Mouse (Mus musculus): ENCODE data around the gene Mtor. TPM values are rescaled to one million over a fixed set of nuclear protein-coding genes. Genes with fewer than 3 reads are reported as not detected.

Mtor gene
- polyA plus RNA-seq, 1 experiment: 75.5 TPM

GRCm38 (mm10) chr4:148471363-148471806, 23.0 kb downstream of the Mtor start:
- Histone ChIP-seq H3K27ac (ENCODE audit: control insufficient read depth, insufficient read depth, low read depth, low read length) (no peak overlapping the region), H3K36me3 (ENCODE audit: control insufficient read depth, insufficient read depth, low read length) (peaks cover 3% of the 10 kb centered on the region), H3K27me3 (ENCODE audit: control insufficient read depth, insufficient read depth, low read length) (no peaks in the 10 kb centered on the region), H3K4me1 (ENCODE audit: control insufficient read depth, insufficient read depth, low read length) (no peaks in the 10 kb centered on the region), H3K4me3 (ENCODE audit: control insufficient read depth, low read depth, low read length) (no peak overlapping the region)
- no peak for TF ChIP-seq CTCF (IDR thresholded peaks at IDR 0.05; ENCODE audit: control insufficient read depth, insufficient read depth, insufficient replicate concordance, low read depth, low read length)
- TF ChIP-seq POLR2A (IDR thresholded peaks at IDR 0.05; ENCODE audit: control insufficient read depth, low read depth, low read length): no peak

- Histone ChIP-seq H3K27ac (ENCODE audit: control insufficient read depth, insufficient read depth, low read depth, low read length) (no peak overlapping the region), H3K36me3 (ENCODE audit: control insufficient read depth, insufficient read depth, low read length) (peaks cover 3% of the 10 kb centered on the region), H3K4me3 (ENCODE audit: control insufficient read depth, low read depth, low read length) (no peak overlapping the region), H3K4me1 (ENCODE audit: control insufficient read depth, insufficient read depth, low read length) (no peaks in the 10 kb centered on the region), H3K27me3 (ENCODE audit: control insufficient read depth, insufficient read depth, low read length) (no peaks in the 10 kb centered on the region)
- TF ChIP-seq POLR2A (IDR thresholded peaks at IDR 0.05; ENCODE audit: control insufficient read depth, low read depth, low read length) (no peak), CTCF (IDR thresholded peaks at IDR 0.05; ENCODE audit: control insufficient read depth, insufficient read depth, insufficient replicate concordance, low read depth, low read length) (no peak)
Observed at GRCm38 (mm10) chr4:148472436-148473174, 24.2 kb downstream of the Mtor start.

DNA sequence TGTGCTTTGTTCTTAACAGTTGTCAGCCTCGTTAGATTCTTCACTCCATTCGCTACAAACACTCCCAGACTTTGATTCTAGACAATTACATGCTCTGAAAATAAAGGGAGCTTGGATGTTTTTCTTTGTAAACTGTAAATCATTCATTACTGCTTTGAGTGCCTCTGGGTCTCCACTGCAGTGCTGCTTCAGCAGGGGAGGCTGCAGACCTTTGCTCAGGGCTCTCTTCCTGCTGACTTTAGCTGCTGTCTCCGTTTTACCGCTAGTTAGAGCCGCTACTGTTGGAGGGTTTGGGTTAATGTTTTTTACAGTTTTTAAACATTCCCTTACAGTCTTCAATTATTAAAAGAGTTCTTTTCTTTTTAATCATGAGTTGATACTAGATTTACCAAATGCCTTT, 25.1 kb downstream of the Mtor start:
- peaks cover 3% of the 10 kb centered on the region for H3K36me3 ChIP-seq (ENCODE audit: control insufficient read depth, insufficient read depth, low read length)
- no peak overlapping the region for H3K4me3 ChIP-seq (ENCODE audit: control insufficient read depth, low read depth, low read length)
- no peak for TF ChIP-seq CTCF (IDR thresholded peaks at IDR 0.05; ENCODE audit: control insufficient read depth, insufficient read depth, insufficient replicate concordance, low read depth, low read length)
- TF ChIP-seq POLR2A (IDR thresholded peaks at IDR 0.05; ENCODE audit: control insufficient read depth, low read depth, low read length): no peak
- H3K27ac ChIP-seq (ENCODE audit: control insufficient read depth, insufficient read depth, low read depth, low read length): no peak overlapping the region
- no peaks in the 10 kb centered on the region for H3K27me3 ChIP-seq (ENCODE audit: control insufficient read depth, insufficient read depth, low read length)
- H3K4me1 ChIP-seq (ENCODE audit: control insufficient read depth, insufficient read depth, low read length): no peaks in the 10 kb centered on the region

DNA sequence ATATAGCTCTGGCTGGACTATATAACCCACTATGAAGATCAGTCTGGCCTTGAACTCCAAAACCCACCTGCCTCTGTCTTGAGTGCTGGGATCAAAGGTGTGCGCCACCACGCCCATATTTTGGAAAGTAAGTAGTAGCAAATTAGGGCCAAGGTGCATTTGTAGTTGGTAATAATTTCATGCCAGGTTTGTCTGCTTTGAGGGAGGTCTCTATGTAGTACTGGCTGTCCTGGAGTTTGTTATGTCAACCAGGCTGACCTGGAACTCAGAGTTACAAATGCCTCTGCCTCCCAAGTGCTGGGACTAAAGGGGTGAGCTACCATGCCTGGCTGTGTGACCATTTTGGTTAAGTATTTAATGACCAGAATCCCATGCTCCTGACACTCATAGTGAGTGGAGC, 31.8 kb downstream of the Mtor start:
- Histone ChIP-seq H3K27me3 (ENCODE audit: control insufficient read depth, insufficient read depth, low read length) (no peaks in the 10 kb centered on the region), H3K36me3 (ENCODE audit: control insufficient read depth, insufficient read depth, low read length) (peaks cover 6% of the 10 kb centered on the region)
- TF ChIP-seq POLR2A (IDR thresholded peaks at IDR 0.05; ENCODE audit: control insufficient read depth, low read depth, low read length) (no peak), CTCF (IDR thresholded peaks at IDR 0.05; ENCODE audit: control insufficient read depth, insufficient read depth, insufficient replicate concordance, low read depth, low read length) (no peak)

GRCm38 (mm10) chr4:148481557-148482168, 33.3 kb downstream of the Mtor start:
- Histone ChIP-seq H3K36me3 (ENCODE audit: control insufficient read depth, insufficient read depth, low read length) (peaks cover 7% of the 10 kb centered on the region), H3K27me3 (ENCODE audit: control insufficient read depth, insufficient read depth, low read length) (no peaks in the 10 kb centered on the region), H3K4me3 (ENCODE audit: control insufficient read depth, low read depth, low read length) (no peak overlapping the region), H3K27ac (ENCODE audit: control insufficient read depth, insufficient read depth, low read depth, low read length) (no peak overlapping the region), H3K4me1 (ENCODE audit: control insufficient read depth, insufficient read depth, low read length) (no peaks in the 10 kb centered on the region)
- TF ChIP-seq CTCF (IDR thresholded peaks at IDR 0.05; ENCODE audit: control insufficient read depth, insufficient read depth, insufficient replicate concordance, low read depth, low read length) (no peak), POLR2A (IDR thresholded peaks at IDR 0.05; ENCODE audit: control insufficient read depth, low read depth, low read length) (no peak)

More for the DNA sequence above, 31.8 kb downstream of the Mtor start:
- H3K4me3 ChIP-seq (ENCODE audit: control insufficient read depth, low read depth, low read length): no peak overlapping the region
- no peak overlapping the region for H3K27ac ChIP-seq (ENCODE audit: control insufficient read depth, insufficient read depth, low read depth, low read length)
- H3K4me1 ChIP-seq (ENCODE audit: control insufficient read depth, insufficient read depth, low read length): no peaks in the 10 kb centered on the region

DNA sequence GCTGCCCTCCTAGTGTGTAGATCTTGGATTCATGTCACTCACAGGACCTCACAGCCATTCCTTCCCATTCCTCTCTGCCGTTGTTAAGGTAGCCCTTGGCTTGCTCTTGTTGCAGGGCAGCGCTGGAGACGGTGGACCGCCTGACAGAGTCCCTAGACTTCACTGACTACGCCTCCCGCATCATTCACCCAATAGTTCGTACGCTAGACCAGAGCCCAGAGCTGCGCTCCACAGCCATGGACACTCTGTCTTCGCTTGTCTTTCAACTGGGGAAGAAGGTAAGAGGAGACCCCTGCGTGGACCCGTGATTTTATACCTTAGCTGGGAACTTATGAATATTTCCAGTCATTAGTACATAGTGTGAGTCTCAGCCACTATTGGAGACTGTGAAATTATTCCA, 36.1 kb downstream of the Mtor start:
- Histone ChIP-seq H3K4me3 (ENCODE audit: control insufficient read depth, low read depth, low read length) (no peak overlapping the region), H3K27ac (ENCODE audit: control insufficient read depth, insufficient read depth, low read depth, low read length) (no peak overlapping the region), H3K27me3 (ENCODE audit: control insufficient read depth, insufficient read depth, low read length) (no peaks in the 10 kb centered on the region), H3K4me1 (ENCODE audit: control insufficient read depth, insufficient read depth, low read length) (no peaks in the 10 kb centered on the region), H3K36me3 (ENCODE audit: control insufficient read depth, insufficient read depth, low read length) (peaks cover 10% of the 10 kb centered on the region)
- TF ChIP-seq POLR2A (IDR thresholded peaks at IDR 0.05; ENCODE audit: control insufficient read depth, low read depth, low read length): no peak
- TF ChIP-seq CTCF (IDR thresholded peaks at IDR 0.05; ENCODE audit: control insufficient read depth, insufficient read depth, insufficient replicate concordance, low read depth, low read length): no peak

GRCm38 (mm10) chr4:148487841-148488240, 39.4 kb downstream of the Mtor start:
- Histone ChIP-seq H3K36me3 (ENCODE audit: control insufficient read depth, insufficient read depth, low read length) (peaks cover 8% of the 10 kb centered on the region), H3K4me3 (ENCODE audit: control insufficient read depth, low read depth, low read length) (no peak overlapping the region), H3K27ac (ENCODE audit: control insufficient read depth, insufficient read depth, low read depth, low read length) (no peak overlapping the region), H3K4me1 (ENCODE audit: control insufficient read depth, insufficient read depth, low read length) (no peaks in the 10 kb centered on the region), H3K27me3 (ENCODE audit: control insufficient read depth, insufficient read depth, low read length) (no peaks in the 10 kb centered on the region)
- TF ChIP-seq POLR2A (IDR thresholded peaks at IDR 0.05; ENCODE audit: control insufficient read depth, low read depth, low read length): no peak
- TF ChIP-seq CTCF (IDR thresholded peaks at IDR 0.05; ENCODE audit: control insufficient read depth, insufficient read depth, insufficient replicate concordance, low read depth, low read length): no peak
